Mouse (Mus musculus): ENCODE results near the gene Cfap43. TPM values are rescaled to one million over a fixed set of nuclear protein-coding genes. Genes with fewer than 3 reads are reported as not detected.

Cfap43 gene
- polyA plus RNA-seq, 1 experiment from 2014 or later: not detected

DNA sequence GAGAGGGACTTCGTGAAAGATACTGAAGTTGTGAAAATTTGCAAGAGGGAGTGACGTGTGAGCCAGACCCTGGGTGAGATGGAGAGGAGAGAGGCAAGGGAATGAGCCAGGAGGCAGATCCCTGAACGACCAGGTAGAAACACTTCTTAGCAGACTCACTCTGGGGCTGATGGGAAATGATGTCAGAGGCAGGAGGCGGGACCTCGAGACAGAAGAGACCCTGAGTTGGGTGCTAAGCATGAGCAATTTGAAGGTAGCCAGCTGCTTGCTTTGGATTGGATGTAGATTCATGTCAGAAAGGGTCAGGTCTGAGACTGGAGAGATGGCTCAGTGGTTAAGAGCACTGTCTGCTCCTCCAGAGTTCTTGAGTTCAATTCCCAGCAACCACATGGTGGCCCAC, 104.4 kb downstream of the Cfap43 start:
- Histone ChIP-seq H3K9ac (ENCODE audit: low read depth, low read length) (no peak overlapping the region), H3K4me2 (ENCODE audit: low read depth, low read length) (no peak overlapping the region), H3K4me1 (ENCODE audit: control insufficient read depth, low read depth, low read length) (no peaks in the 10 kb centered on the region), H3K27ac (ENCODE audit: low read length) (no peak overlapping the region), H3K9me3 (replicated peaks; ENCODE audit: control insufficient read depth, low read length) (no peaks in the 10 kb centered on the region), H3K36me3 (ENCODE audit: control insufficient read depth, insufficient read depth) (no peaks in the 10 kb centered on the region), H3K27me3 (ENCODE audit: control insufficient read depth, insufficient read depth, low read depth, low read length) (no peaks in the 10 kb centered on the region), H3K4me3 (ENCODE audit: low read depth, low read length) (no peak overlapping the region)
- 63% methylated on average over 5 of the region's 5 CpGs for WGBS (ENCODE audit: insufficient replicate concordance)
- no peak for ATAC-seq (ENCODE audit: low read depth)

DNA sequence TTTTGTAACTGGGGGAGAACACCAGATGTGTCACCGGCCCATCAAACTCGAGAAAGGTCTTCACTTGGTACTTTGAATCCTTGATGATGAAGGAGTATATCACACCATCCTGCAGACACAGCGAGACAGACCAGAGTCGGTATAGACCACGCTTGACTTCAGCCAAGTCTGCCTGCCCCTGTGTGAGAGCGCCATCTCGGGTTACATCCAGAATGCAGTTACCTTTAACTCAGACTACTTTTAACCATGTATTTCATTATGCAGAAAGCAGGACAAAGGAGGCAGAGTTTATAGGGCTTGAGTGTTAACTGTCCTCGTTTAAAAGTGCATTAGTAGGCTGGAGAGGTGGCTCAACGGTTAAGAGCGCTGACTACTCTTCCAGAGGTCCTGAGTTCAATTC, 107.0 kb downstream of the Cfap43 start:
- ATAC-seq (ENCODE audit: low read depth): no peak
- H3K4me2 ChIP-seq (ENCODE audit: low read depth, low read length): no peak overlapping the region
- no peak overlapping the region for H3K9ac ChIP-seq (ENCODE audit: low read depth, low read length)
- H3K4me3 ChIP-seq (ENCODE audit: low read depth, low read length): no peak overlapping the region
- no peaks in the 10 kb centered on the region for H3K27me3 ChIP-seq (ENCODE audit: control insufficient read depth, insufficient read depth, low read depth, low read length)
- 69% methylated on average over 10 of the region's 10 CpGs for WGBS (ENCODE audit: insufficient replicate concordance)
- no peaks in the 10 kb centered on the region for H3K36me3 ChIP-seq (ENCODE audit: control insufficient read depth, insufficient read depth)
- no peak overlapping the region for H3K27ac ChIP-seq (ENCODE audit: low read length)
- H3K9me3 ChIP-seq (replicated peaks; ENCODE audit: control insufficient read depth, low read length): no peaks in the 10 kb centered on the region
- no peaks in the 10 kb centered on the region for H3K4me1 ChIP-seq (ENCODE audit: control insufficient read depth, low read depth, low read length)

DNA sequence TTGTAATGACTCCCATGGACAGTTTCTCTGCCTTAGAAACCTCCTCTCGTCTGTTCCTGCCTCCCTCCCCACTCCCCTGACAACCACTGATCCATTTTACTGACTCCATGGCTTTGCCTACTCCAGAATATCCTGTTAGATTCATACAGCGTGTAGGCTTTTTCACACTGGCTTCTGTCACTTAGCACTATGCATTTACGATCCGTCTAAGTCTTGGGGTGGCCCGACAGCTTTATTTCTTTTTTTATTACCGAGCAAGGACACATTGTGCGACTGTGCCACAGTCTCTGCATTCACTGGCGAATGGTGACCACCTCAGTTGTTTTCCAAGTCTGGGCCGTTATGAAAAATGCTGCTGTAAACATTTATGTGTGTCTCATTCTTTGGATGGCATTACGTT, 120.5 kb downstream of the Cfap43 start:
- Histone ChIP-seq H3K4me3 (ENCODE audit: low read depth, low read length) (no peak overlapping the region), H3K4me2 (ENCODE audit: low read depth, low read length) (no peak overlapping the region), H3K36me3 (ENCODE audit: control insufficient read depth, insufficient read depth) (no peaks in the 10 kb centered on the region), H3K9me3 (replicated peaks; ENCODE audit: control insufficient read depth, low read length) (no peaks in the 10 kb centered on the region), H3K27ac (ENCODE audit: low read length) (no peak overlapping the region), H3K9ac (ENCODE audit: low read depth, low read length) (no peak overlapping the region), H3K27me3 (ENCODE audit: control insufficient read depth, insufficient read depth, low read depth, low read length) (no peaks in the 10 kb centered on the region), H3K4me1 (ENCODE audit: control insufficient read depth, low read depth, low read length) (no peaks in the 10 kb centered on the region)
- WGBS (ENCODE audit: insufficient replicate concordance): 61% methylated on average over 10 of the region's 10 CpGs
- ATAC-seq (ENCODE audit: low read depth): no peak

DNA sequence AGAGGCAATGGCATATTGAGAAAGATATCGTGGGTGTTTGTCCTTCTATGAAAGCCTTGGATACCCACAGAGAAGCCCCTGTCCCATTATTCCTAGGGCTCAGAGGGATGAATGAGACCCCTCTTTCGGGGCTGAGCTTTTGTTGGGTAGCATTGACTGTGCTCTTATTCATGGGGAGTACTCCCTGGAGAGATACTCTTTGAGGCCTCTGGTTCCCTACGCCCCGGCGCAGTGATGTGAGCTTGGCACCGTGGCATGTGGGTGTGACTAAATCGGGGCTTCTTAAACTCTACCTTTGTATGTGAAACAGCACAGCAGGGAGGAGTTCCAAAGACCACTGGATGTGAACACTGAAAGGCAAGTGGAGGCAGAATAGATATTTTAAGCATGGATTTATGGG, 122.4 kb downstream of the Cfap43 start:
- Histone ChIP-seq H3K36me3 (ENCODE audit: control insufficient read depth, insufficient read depth) (no peaks in the 10 kb centered on the region), H3K9me3 (replicated peaks; ENCODE audit: control insufficient read depth, low read length) (no peaks in the 10 kb centered on the region), H3K27me3 (ENCODE audit: control insufficient read depth, insufficient read depth, low read depth, low read length) (no peaks in the 10 kb centered on the region), H3K9ac (ENCODE audit: low read depth, low read length) (no peak overlapping the region), H3K27ac (ENCODE audit: low read length) (no peak overlapping the region), H3K4me3 (ENCODE audit: low read depth, low read length) (no peak overlapping the region), H3K4me1 (ENCODE audit: control insufficient read depth, low read depth, low read length) (no peaks in the 10 kb centered on the region), H3K4me2 (ENCODE audit: low read depth, low read length) (no peak overlapping the region)
- 65% methylated on average over 7 of the region's 7 CpGs for WGBS (ENCODE audit: insufficient replicate concordance)
- no peak for ATAC-seq (ENCODE audit: low read depth)

DNA sequence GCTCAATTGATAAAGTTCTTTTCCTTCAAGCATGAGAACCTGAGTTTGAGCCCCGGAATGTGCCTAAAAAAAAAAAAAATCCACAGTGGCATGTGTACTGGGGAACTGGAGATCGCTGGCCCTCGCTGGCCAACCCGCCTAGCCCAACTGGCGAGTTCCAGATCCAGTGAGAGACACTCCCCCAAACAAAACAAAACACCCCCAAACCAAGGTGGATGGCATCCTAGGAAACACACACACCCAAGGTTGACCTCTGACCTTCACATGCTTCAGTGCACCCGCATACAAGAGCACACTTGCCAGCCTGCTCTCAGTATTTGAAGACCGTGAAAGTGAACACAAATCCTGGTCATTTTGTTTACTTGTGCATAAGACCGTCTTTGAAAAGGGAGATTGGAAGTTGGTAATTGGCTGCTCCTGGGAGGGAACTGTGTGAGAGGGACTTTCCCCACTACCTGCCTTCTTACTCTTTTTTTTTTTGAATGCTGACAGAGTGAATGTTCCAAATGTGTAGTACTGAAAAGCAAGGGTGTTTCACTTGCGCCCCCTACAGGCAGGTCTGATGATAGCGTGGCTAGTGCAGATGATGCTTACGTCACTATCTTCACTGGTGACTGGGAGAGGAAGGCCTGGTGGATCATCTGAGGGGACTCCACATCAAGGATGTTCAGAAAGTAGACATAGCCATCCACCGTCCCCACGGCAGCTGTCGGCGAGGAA, 123.9 kb downstream of the Cfap43 start:
- no peak overlapping the region for H3K9ac ChIP-seq (ENCODE audit: low read depth, low read length)
- ATAC-seq (ENCODE audit: low read depth): no peak
- H3K27ac ChIP-seq (ENCODE audit: low read length): no peak overlapping the region
- H3K4me2 ChIP-seq (ENCODE audit: low read depth, low read length): no peak overlapping the region
- no peaks in the 10 kb centered on the region for H3K36me3 ChIP-seq (ENCODE audit: control insufficient read depth, insufficient read depth)
- no peak overlapping the region for H3K4me3 ChIP-seq (ENCODE audit: low read depth, low read length)
- 47% methylated on average over 15 of the region's 15 CpGs for WGBS (ENCODE audit: insufficient replicate concordance)
- no peaks in the 10 kb centered on the region for H3K27me3 ChIP-seq (ENCODE audit: control insufficient read depth, insufficient read depth, low read depth, low read length)
- no peaks in the 10 kb centered on the region for H3K4me1 ChIP-seq (ENCODE audit: control insufficient read depth, low read depth, low read length)
- H3K9me3 ChIP-seq (replicated peaks; ENCODE audit: control insufficient read depth, low read length): no peaks in the 10 kb centered on the region

DNA sequence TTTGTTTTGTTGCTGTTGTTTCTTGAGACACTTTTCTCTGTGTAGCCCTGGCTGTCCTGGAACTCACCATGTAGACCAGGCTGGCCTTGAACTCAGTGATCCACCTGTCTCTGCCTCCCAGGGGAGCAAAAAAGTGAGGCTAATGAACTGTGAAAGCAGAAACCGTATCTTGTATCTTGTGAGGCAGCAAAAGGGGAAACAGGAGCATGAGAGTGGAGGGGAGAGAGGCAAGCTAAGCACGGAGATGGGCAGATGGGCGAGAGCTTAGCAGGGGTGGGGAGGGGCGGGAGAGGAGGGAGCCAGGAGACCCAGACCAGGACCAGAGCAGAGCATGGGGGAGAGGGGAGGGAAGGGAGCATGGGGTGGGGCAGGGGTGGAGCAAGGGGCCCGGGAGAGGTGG, 124.8 kb downstream of the Cfap43 start:
- Histone ChIP-seq H3K4me3 (ENCODE audit: low read depth, low read length) (no peak overlapping the region), H3K4me1 (ENCODE audit: control insufficient read depth, low read depth, low read length) (no peaks in the 10 kb centered on the region), H3K9me3 (replicated peaks; ENCODE audit: control insufficient read depth, low read length) (no peaks in the 10 kb centered on the region), H3K9ac (ENCODE audit: low read depth, low read length) (no peak overlapping the region), H3K27me3 (ENCODE audit: control insufficient read depth, insufficient read depth, low read depth, low read length) (no peaks in the 10 kb centered on the region), H3K4me2 (ENCODE audit: low read depth, low read length) (no peak overlapping the region), H3K27ac (ENCODE audit: low read length) (no peak overlapping the region), H3K36me3 (ENCODE audit: control insufficient read depth, insufficient read depth) (no peaks in the 10 kb centered on the region)
- no peak for ATAC-seq (ENCODE audit: low read depth)
- 11% methylated on average over 5 of the region's 5 CpGs for WGBS (ENCODE audit: insufficient replicate concordance)

DNA sequence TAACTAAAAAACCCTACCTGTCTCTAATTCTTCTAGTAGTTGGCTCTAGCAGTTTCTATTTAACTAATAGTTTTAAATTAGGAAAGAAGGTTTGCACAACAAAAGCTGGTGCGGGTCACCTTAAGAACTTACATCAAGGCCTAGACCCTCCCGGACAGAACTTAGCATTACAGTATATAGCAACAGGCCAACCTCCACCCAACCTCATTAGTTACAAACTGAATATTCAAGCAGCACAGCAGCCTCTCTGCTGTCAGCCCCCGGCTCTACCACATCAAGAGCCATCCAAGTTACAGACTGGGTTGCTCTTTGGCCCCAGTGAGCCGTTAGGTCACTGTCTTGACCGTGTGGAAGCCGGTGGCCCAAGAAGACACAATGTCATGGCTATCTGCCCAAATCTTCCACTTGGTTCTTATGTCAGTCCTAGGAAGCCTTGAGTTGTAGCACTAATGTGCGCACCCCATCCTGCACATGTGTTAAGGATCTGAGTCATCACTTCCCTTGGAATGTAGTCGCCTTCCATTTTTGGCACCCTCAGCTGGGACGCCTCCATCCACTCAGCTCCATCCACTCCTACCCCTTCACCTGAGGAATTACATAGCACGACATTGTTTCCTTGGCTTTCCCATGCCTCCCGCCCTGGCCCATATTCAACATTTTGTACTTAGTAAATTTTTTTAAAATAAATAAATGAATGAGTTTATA, 128.6 kb downstream of the Cfap43 start:
- no peak overlapping the region for H3K27ac ChIP-seq (ENCODE audit: low read length)
- no peaks in the 10 kb centered on the region for H3K27me3 ChIP-seq (ENCODE audit: control insufficient read depth, insufficient read depth, low read depth, low read length)
- no peak overlapping the region for H3K4me3 ChIP-seq (ENCODE audit: low read depth, low read length)
- ATAC-seq (ENCODE audit: low read depth): no peak
- no peak overlapping the region for H3K4me2 ChIP-seq (ENCODE audit: low read depth, low read length)
- H3K9ac ChIP-seq (ENCODE audit: low read depth, low read length): no peak overlapping the region
- H3K4me1 ChIP-seq (ENCODE audit: control insufficient read depth, low read depth, low read length): no peaks in the 10 kb centered on the region
- no peaks in the 10 kb centered on the region for H3K36me3 ChIP-seq (ENCODE audit: control insufficient read depth, insufficient read depth)
- H3K9me3 ChIP-seq (replicated peaks; ENCODE audit: control insufficient read depth, low read length): no peaks in the 10 kb centered on the region
- WGBS (ENCODE audit: insufficient replicate concordance): 78% methylated on average over 11 of the region's 11 CpGs

DNA sequence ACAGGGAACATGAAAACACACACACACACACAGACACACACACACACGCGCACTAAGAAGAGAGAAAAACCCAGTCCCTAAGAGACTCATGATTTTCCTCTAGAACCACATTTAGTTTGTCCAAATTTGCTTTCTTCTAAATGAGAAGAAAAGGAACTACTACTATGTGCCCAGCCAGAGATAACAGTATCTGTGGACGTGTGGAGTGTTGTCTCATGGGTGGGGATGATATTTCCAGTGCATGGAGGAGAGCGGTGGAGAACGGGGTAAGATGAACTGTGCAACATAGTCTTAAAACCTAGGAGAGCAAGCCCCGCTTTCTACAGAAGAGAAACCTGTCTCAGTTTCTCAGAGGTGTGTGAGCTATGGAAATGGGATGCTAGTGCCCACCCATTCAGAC, 135.2 kb downstream of the Cfap43 start:
- 63% methylated on average over 6 of the region's 6 CpGs for whole genome bisulfite sequencing (ENCODE audit: insufficient replicate concordance)
- H3K36me3 ChIP-seq (ENCODE audit: control insufficient read depth, insufficient read depth): no peaks in the 10 kb centered on the region
- no peaks in the 10 kb centered on the region for H3K27me3 ChIP-seq (ENCODE audit: control insufficient read depth, insufficient read depth, low read depth, low read length)

DNA sequence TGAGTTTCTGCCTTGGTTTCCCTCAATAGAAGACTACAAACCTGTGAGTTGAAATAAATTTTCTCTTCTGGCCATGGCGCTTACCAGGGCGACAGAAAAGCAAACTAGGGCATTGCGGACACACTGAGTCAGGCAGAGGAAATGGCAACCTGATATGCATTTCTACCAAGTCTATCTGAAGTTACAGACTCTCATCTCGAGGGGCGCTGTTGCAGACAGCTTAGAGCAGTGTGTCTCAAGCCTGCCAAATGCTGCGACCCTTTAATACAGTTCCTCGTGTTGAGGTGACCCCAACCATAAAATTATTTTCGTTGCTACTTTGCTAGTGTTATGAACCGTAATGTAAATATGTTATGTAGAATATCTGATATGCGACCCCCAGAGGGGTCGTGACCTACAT, 138.1 kb downstream of the Cfap43 start:
- Histone ChIP-seq H3K27ac (ENCODE audit: low read length) (no peak overlapping the region), H3K36me3 (ENCODE audit: control insufficient read depth, insufficient read depth) (no peaks in the 10 kb centered on the region), H3K4me2 (ENCODE audit: low read depth, low read length) (no peak overlapping the region), H3K27me3 (ENCODE audit: control insufficient read depth, insufficient read depth, low read depth, low read length) (no peaks in the 10 kb centered on the region), H3K9ac (ENCODE audit: low read depth, low read length) (no peak overlapping the region), H3K4me1 (ENCODE audit: control insufficient read depth, low read depth, low read length) (no peaks in the 10 kb centered on the region), H3K4me3 (ENCODE audit: low read depth, low read length) (no peak overlapping the region), H3K9me3 (replicated peaks; ENCODE audit: control insufficient read depth, low read length) (no peaks in the 10 kb centered on the region)
- ATAC-seq (ENCODE audit: low read depth): no peak
- 62% methylated on average over 11 of the region's 11 CpGs for WGBS (ENCODE audit: insufficient replicate concordance)

More for the DNA sequence above, 135.2 kb downstream of the Cfap43 start:
- Histone ChIP-seq H3K27ac (ENCODE audit: low read length) (no peak overlapping the region), H3K4me2 (ENCODE audit: low read depth, low read length) (no peak overlapping the region), H3K4me3 (ENCODE audit: low read depth, low read length) (no peak overlapping the region), H3K9me3 (replicated peaks; ENCODE audit: control insufficient read depth, low read length) (no peaks in the 10 kb centered on the region), H3K9ac (ENCODE audit: low read depth, low read length) (no peak overlapping the region), H3K4me1 (ENCODE audit: control insufficient read depth, low read depth, low read length) (no peaks in the 10 kb centered on the region)
- ATAC-seq (ENCODE audit: low read depth): no peak

Measured in liver, embryonic 16.5 days (tissue).